Comparison of ENCODE assay signal across 9 mouse cellular contexts in the genomic region with DNA sequence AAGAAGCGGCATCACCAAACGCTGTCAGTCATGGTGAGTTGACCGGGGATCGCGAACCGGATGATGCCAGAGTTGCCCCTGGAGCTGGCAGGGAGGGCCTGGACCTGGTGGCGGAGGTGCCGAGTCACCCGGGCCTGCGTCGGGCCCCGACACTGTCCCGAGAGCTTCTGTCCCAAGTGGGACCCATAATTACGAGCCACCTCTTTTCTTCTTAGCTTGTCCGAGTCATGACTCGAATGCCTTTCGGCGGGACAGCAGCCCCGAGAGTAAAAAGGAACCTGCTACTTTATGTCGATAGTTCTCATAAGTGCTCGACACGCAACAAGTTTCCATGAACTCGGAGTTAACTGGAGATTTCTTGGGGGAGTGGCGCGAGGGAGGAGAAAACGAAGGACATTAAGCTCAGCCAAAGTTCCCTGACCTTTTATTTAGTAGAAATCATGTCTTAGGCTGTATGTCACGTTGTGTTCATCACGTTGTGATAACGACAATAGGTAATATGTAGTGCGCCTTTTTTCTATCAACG. TPM values are rescaled to one million over a fixed set of nuclear protein-coding genes. Genes with fewer than 3 reads are reported as not detected.
A peak's percentile ranks its signal among the peaks of the same experiment; 100 is the strongest.
DNase-seq lines count a peak whose midpoint lies in the region; ATAC-seq and TF ChIP-seq lines count a peak whose summit lies in the region.
"Had no signal": no experiment of that assay in that cellular context is flagged by ENCODE, and none has a peak within 500 bp of the region (broad histone marks: within the 10 kb centered on the region; RNA-seq: fewer than 3 reads in every experiment).

No protein-coding gene starts in this region.

- no peak for TF ChIP-seq POLR2A in spleen, adult 2 months (IDR thresholded peaks at IDR 0.05; ENCODE audit: low read depth, low read length)
- TF ChIP-seq POLR2A in limb, embryonic 14.5 days (IDR thresholded peaks at IDR 0.05; ENCODE audit: borderline replicate concordance, extremely low read depth, insufficient read depth, insufficient read length), result no peak

- H3K36me3 ChIP-seq in spleen, adult 2 months (ENCODE audit: control insufficient read depth, insufficient read depth, low read length), result 0 out of 2 replicates have a peak, but pooled peaks cover 5% of the 10 kb centered on the region
- peaks cover 44% of the 10 kb centered on the region for H3K36me3 ChIP-seq in limb, embryonic 14.5 days (ENCODE audit: control insufficient read depth, insufficient read depth, low read length)
- peaks cover 35% of the 10 kb centered on the region for H3K36me3 ChIP-seq in stomach, embryonic 14.5 days (ENCODE audit: control insufficient read depth, insufficient read depth, low read length)

- peak overlapping the region; percentile 69; the same call in 1 of the 2 replicates for H3K27ac ChIP-seq in spleen, adult 2 months (ENCODE audit: insufficient read depth, low read length)
- peak overlapping the region; percentile 76 for H3K27ac ChIP-seq in limb, embryonic 14.5 days (replicated peaks; ENCODE audit: low read depth, low read length)
- H3K27ac ChIP-seq in stomach, embryonic 14.5 days (ENCODE audit: low read length), result peak overlapping the region; percentile 78

- no peaks in the 10 kb centered on the region for H3K27me3 ChIP-seq in spleen, adult 2 months (ENCODE audit: control insufficient read depth, insufficient read depth, low read length)
- no peaks in the 10 kb centered on the region for H3K27me3 ChIP-seq in limb, embryonic 14.5 days (ENCODE audit: control insufficient read depth, insufficient read depth, low read length)
- H3K27me3 ChIP-seq in stomach, embryonic 14.5 days (ENCODE audit: control insufficient read depth, insufficient read depth, low read length), result no peaks in the 10 kb centered on the region

- peak overlapping the region; percentile 91 for H3K4me2 ChIP-seq in limb, embryonic 14.5 days (replicated peaks; ENCODE audit: low read depth, low read length, severe bottlenecking)
- peak overlapping the region; percentile 78 for H3K4me2 ChIP-seq in stomach, embryonic 14.5 days (replicated peaks; ENCODE audit: low read depth, low read length)

- peak overlapping the region; percentile 98 for H3K4me3 ChIP-seq in spleen, adult 2 months (ENCODE audit: extremely low read depth, insufficient read depth, insufficient read length)
- H3K4me3 ChIP-seq in limb, embryonic 14.5 days (replicated peaks; ENCODE audit: low read length), result peak overlapping the region; percentile 74
- H3K4me3 ChIP-seq in stomach, embryonic 14.5 days (ENCODE audit: low read depth, low read length), result peak overlapping the region; percentile 77

- no peak for TF ChIP-seq CTCF in spleen, adult 2 months (IDR thresholded peaks at IDR 0.05; ENCODE audit: extremely low read depth, insufficient read depth, insufficient read length, insufficient replicate concordance)

- peak overlapping the region; percentile 90 for H3K9ac ChIP-seq in limb, embryonic 14.5 days (ENCODE audit: low read depth, low read length, severe bottlenecking)
- H3K9ac ChIP-seq in stomach, embryonic 14.5 days (replicated peaks; ENCODE audit: low read depth, low read length), result peak overlapping the region; percentile 77

- H3K4me1 ChIP-seq in spleen, adult 2 months (ENCODE audit: control insufficient read depth, insufficient read depth, insufficient read length), result peaks cover 2% of the 10 kb centered on the region; the same call in 1 of the 2 replicates
- H3K4me1 ChIP-seq in limb, embryonic 14.5 days (ENCODE audit: control insufficient read depth, insufficient read depth, low read length), result peaks cover 12% of the 10 kb centered on the region; the same call in 1 of the 2 replicates
- H3K4me1 ChIP-seq in stomach, embryonic 14.5 days (ENCODE audit: control insufficient read depth, insufficient read depth, low read length), result no peaks in the 10 kb centered on the region; the same call in 1 of the 2 replicates

- no peak for ATAC-seq in limb, embryonic 14.5 days (ENCODE audit: low FRiP score, low read depth)
- 0 out of 2 replicates have a peak, but pooled peaks have one; percentile 9 for ATAC-seq in stomach, embryonic 14.5 days (ENCODE audit: insufficient number of reproducible peaks, insufficient read depth, low FRiP score, low read depth)

- no peaks in the 10 kb centered on the region for H3K9me3 ChIP-seq in limb, embryonic 14.5 days (ENCODE audit: control insufficient read depth, low read length)
- no peaks in the 10 kb centered on the region for H3K9me3 ChIP-seq in stomach, embryonic 14.5 days (ENCODE audit: control insufficient read depth, low read depth, low read length)

- DNase-seq in adrenal gland, postnatal 14 days, result peak; percentile 57
- DNase-seq in adrenal gland, adult 18-20 months (ENCODE audit: low spot score in 2 of 2), result no peak
- no peak for DNase-seq in spleen, adult 2 months (ENCODE audit: low read depth in 1 of 2, low spot score in 2 of 2)
- no peak for DNase-seq in spleen, postnatal 14 days (ENCODE audit: low spot score in 2 of 2)
- DNase-seq in limb, embryonic 14.5 days (ENCODE audit: low spot score), result no peak
- DNase-seq in thymus, postnatal 0 days (ENCODE audit: low spot score), result no peak
- no peak for DNase-seq in ovary, postnatal 36 days (ENCODE audit: low spot score)

- 1% methylated on average over 31 of the region's 31 CpGs for WGBS in spleen, adult 2 months
- WGBS in limb, embryonic 14.5 days, result 1% methylated on average over 31 of the region's 31 CpGs
- 1% methylated on average over 31 of the region's 31 CpGs for WGBS in stomach, embryonic 14.5 days

RNA-seq across cellular contexts. Expression of a gene that starts 0.7 kb away (rescaled TPM):
- total RNA-seq in adrenal gland, postnatal 14 days (2021), result 13.1 and 14.6 TPM in 2 replicates
- 10 to 100 TPM in 1 of 2 experiments, 1 to 10 TPM in 1; 6.3 to 11.0 TPM for total RNA-seq in adrenal gland, adult 18-20 months (2021)
- 9.7 and 11.5 TPM in 2 replicates for polyA plus RNA-seq in spleen, adult 2 months (2012; rRNA removed)
- 52.5 and 53.2 TPM in 2 replicates for polyA plus RNA-seq in limb, embryonic 14.5 days (2012; rRNA removed)
- polyA plus RNA-seq in limb, embryonic 14.5 days (2014; fragmentation: Nextera tagmentation; extraction: Ambion mirVana), result 36.8 and 39.8 TPM in 2 replicates
- polyA plus RNA-seq in stomach, embryonic 14.5 days (2014; fragmentation: Nextera tagmentation; extraction: Ambion mirVana), result 43.1 and 43.8 TPM in 2 replicates
- polyA plus RNA-seq in thymus, postnatal 0 days (2015; fragmentation: Nextera tagmentation; extraction: Ambion mirVana), result 60.7 and 68.5 TPM in 2 replicates

RNA-seq across cellular contexts. Expression of a gene that starts 0.9 kb away (rescaled TPM):
- total RNA-seq in adrenal gland, postnatal 14 days (2021), result 90.5 and 95.1 TPM in 2 replicates
- 100 to 1,000 TPM in 1 of 2 experiments, 10 to 100 TPM in 1; 98.4 to 121 TPM for total RNA-seq in adrenal gland, adult 18-20 months (2021)
- polyA plus RNA-seq in spleen, adult 2 months (2012; rRNA removed), result 17.6 and 18.0 TPM in 2 replicates
- 67.0 and 72.1 TPM in 2 replicates for polyA plus RNA-seq in limb, embryonic 14.5 days (2012; rRNA removed)
- polyA plus RNA-seq in limb, embryonic 14.5 days (2014; fragmentation: Nextera tagmentation; extraction: Ambion mirVana), result 63.9 and 69.9 TPM in 2 replicates
- polyA plus RNA-seq in stomach, embryonic 14.5 days (2014; fragmentation: Nextera tagmentation; extraction: Ambion mirVana), result 85.4 and 85.7 TPM in 2 replicates
- 98.8 and 111 TPM in 2 replicates for polyA plus RNA-seq in thymus, postnatal 0 days (2015; fragmentation: Nextera tagmentation; extraction: Ambion mirVana)

RNA-seq across cellular contexts. Expression of a gene that starts 23.9 kb away (rescaled TPM):
- 15.4 and 19.3 TPM in 2 replicates for total RNA-seq in adrenal gland, postnatal 14 days (2021)
- total RNA-seq in adrenal gland, adult 18-20 months (2021), result 10 to 100 TPM in 1 of 2 experiments, 1 to 10 TPM in 1; 9.7 to 18.5 TPM
- polyA plus RNA-seq in spleen, adult 2 months (2012; rRNA removed), result 44.9 and 55.5 TPM in 2 replicates
- 49.5 and 55.3 TPM in 2 replicates for polyA plus RNA-seq in limb, embryonic 14.5 days (2012; rRNA removed)
- polyA plus RNA-seq in limb, embryonic 14.5 days (2014; fragmentation: Nextera tagmentation; extraction: Ambion mirVana), result 24.4 and 28.2 TPM in 2 replicates
- polyA plus RNA-seq in stomach, embryonic 14.5 days (2014; fragmentation: Nextera tagmentation; extraction: Ambion mirVana), result 37.4 and 47.6 TPM in 2 replicates
- 19.5 and 34.3 TPM in 2 replicates for polyA plus RNA-seq in thymus, postnatal 0 days (2015; fragmentation: Nextera tagmentation; extraction: Ambion mirVana)

RNA-seq across cellular contexts. Expression of a gene that starts 23.9 kb away (rescaled TPM):
- total RNA-seq in adrenal gland, postnatal 14 days (2021), result 1.8 and 5.6 TPM in 2 replicates
- total RNA-seq in adrenal gland, adult 18-20 months (2021), result 1 to 10 TPM; 5.3 to 7.5 TPM
- polyA plus RNA-seq in spleen, adult 2 months (2012; rRNA removed), result 1.9 TPM in 1 of 2 replicates, not detected in the other
- 4.9 TPM in 1 of 2 replicates, not detected in the other for polyA plus RNA-seq in limb, embryonic 14.5 days (2012; rRNA removed)
- not detected in 2 replicates for polyA plus RNA-seq in limb, embryonic 14.5 days (2014; fragmentation: Nextera tagmentation; extraction: Ambion mirVana)
- polyA plus RNA-seq in stomach, embryonic 14.5 days (2014; fragmentation: Nextera tagmentation; extraction: Ambion mirVana), result not detected in 2 replicates
- polyA plus RNA-seq in thymus, postnatal 0 days (2015; fragmentation: Nextera tagmentation; extraction: Ambion mirVana), result not detected in 2 replicates
- total RNA-seq: common myeloid progenitor, adult 5-6 weeks had no signal

RNA-seq across cellular contexts. Expression of a gene that starts 35.8 kb away (rescaled TPM):
- 44.5 and 61.0 TPM in 2 replicates for total RNA-seq in adrenal gland, postnatal 14 days (2021)
- 10 to 100 TPM in 1 of 2 experiments, 1 to 10 TPM in 1; 4.5 to 13.7 TPM for total RNA-seq in adrenal gland, adult 18-20 months (2021)
- polyA plus RNA-seq in spleen, adult 2 months (2012; rRNA removed), result 59.4 and 69.5 TPM in 2 replicates
- 33.6 and 37.4 TPM in 2 replicates for polyA plus RNA-seq in limb, embryonic 14.5 days (2012; rRNA removed)
- 26.1 and 29.9 TPM in 2 replicates for polyA plus RNA-seq in limb, embryonic 14.5 days (2014; fragmentation: Nextera tagmentation; extraction: Ambion mirVana)
- polyA plus RNA-seq in stomach, embryonic 14.5 days (2014; fragmentation: Nextera tagmentation; extraction: Ambion mirVana), result 15.5 and 17.9 TPM in 2 replicates
- polyA plus RNA-seq in thymus, postnatal 0 days (2015; fragmentation: Nextera tagmentation; extraction: Ambion mirVana), result 15.4 and 23.6 TPM in 2 replicates
- total RNA-seq: common myeloid progenitor, adult 5-6 weeks had no signal
